Mouse (Mus musculus): Measurements from ENCODE around the gene Bmpr1a. TPM values are rescaled to one million over a fixed set of nuclear protein-coding genes. Genes with fewer than 3 reads are reported as not detected.

The Bmpr1a gene
- polyA plus RNA-seq, 1 experiment from 2014 or later, result 23.4 TPM

DNA sequence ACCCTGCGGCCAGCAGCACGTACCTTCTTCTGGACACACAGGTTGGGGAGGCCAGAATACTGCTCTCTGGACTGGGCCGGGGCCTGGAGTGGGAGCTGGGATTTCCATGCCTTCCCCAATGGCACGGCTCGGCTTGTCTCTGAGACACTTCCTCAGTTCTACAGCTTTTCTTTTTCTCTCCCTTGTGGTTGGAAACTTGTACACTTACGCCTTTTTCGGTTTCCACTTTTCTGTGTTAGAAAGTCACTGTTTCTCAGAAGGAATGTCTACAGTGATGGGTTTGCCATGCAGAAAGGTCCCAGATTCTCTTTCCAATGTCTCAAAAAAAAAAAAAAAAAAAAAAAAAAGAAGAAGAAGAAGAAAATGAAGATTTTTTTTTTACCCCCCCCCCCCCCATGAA, 99.7 kb downstream of the Bmpr1a start:
- H3K27ac ChIP-seq (replicated peaks), result no peak overlapping the region

DNA sequence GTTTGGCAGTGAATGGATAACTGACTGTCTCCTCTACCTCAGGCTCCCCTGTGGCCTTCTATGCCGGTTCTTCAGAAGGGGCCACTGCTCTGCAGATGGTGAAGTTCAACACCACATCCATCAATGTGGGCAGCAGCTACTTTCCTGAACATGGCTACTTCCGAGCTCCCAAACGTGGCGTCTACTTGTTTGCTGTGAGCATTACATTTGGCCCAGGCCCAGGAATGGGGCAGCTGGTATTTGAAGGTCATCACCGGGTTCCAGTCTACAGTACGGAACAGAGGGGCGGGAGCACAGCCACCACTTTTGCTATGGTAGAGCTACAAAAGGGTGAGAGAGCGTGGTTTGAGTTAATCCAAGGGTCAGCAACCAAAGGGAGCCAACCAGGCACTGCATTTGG, 100.3 kb downstream of the Bmpr1a start:
- Histone ChIP-seq H3K27ac (replicated peaks) (no peak overlapping the region), H3K9ac (replicated peaks) (no peak overlapping the region), H3K27me3 (no peaks in the 10 kb centered on the region), H3K4me2 (replicated peaks) (no peak overlapping the region), H3K4me1 (no peaks in the 10 kb centered on the region), H3K36me3 (peaks cover 24% of the 10 kb centered on the region; the same call in 1 of the 2 replicates), H3K9me3 (no peaks in the 10 kb centered on the region), H3K4me3 (no peak overlapping the region)
- WGBS, result 84% methylated on average over 8 of the region's 8 CpGs
- no peak for ATAC-seq (replicated peaks)

More for the DNA sequence above, 99.7 kb downstream of the Bmpr1a start:
- Histone ChIP-seq H3K36me3 (peaks cover 28% of the 10 kb centered on the region; the same call in 1 of the 2 replicates), H3K9ac (replicated peaks) (no peak overlapping the region), H3K4me2 (replicated peaks) (no peak overlapping the region), H3K4me3 (no peak overlapping the region), H3K4me1 (no peaks in the 10 kb centered on the region), H3K27me3 (no peaks in the 10 kb centered on the region), H3K9me3 (no peaks in the 10 kb centered on the region)
- 94% methylated on average over 7 of the region's 7 CpGs for WGBS
- no peak for ATAC-seq (replicated peaks)

DNA sequence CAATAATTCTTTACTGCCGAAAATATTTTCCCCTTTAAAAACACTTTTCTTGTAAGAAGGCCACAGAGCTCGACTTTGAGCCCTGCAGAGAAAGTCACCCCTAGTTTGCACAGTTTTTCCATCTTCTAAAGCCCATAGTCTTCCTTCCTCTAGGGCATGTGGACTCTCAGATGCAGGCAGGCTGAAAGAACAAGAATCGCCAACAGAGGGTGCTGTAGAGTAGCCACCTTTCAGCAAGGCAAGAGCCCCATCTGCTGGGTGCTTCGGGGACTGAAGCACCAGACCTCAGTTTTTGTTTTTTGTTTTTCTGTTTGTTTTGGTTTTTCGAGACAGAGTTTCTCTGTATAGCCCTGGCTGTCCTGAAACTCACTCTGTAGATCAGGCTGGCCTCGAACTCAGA, 102.0 kb downstream of the Bmpr1a start:
- Histone ChIP-seq H3K4me1 (no peaks in the 10 kb centered on the region), H3K4me3 (no peak overlapping the region), H3K36me3 (peaks cover 18% of the 10 kb centered on the region; the same call in 1 of the 2 replicates), H3K27me3 (no peaks in the 10 kb centered on the region), H3K9me3 (no peaks in the 10 kb centered on the region), H3K4me2 (replicated peaks) (no peak overlapping the region), H3K9ac (replicated peaks) (no peak overlapping the region), H3K27ac (replicated peaks) (no peak overlapping the region)
- 58% methylated on average over 6 of the region's 6 CpGs for WGBS
- ATAC-seq (replicated peaks), result no peak

DNA sequence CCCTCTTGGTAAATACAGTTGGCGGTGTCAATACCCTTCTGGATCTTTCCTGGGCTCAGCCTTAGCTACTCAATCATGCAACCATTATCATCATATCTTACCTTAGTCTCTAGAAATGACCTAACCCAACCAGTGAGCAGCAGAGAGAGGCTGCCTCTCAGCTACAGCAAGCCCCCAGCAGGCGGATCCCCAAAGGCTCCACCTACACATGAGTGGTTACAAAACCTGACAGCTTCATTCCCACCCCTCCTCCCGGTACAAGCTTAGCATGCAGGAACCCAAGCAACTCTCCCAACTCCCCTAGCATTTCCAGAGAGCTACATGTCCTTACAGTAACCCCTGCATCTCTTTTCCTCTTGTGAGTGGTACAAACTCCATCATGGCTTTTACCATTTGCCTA, 103.1 kb downstream of the Bmpr1a start:
- 92% methylated on average over 3 of the region's 3 CpGs for WGBS
- Histone ChIP-seq H3K9me3 (no peaks in the 10 kb centered on the region), H3K4me1 (no peaks in the 10 kb centered on the region), H3K36me3 (peaks cover 12% of the 10 kb centered on the region; the same call in 1 of the 2 replicates), H3K9ac (replicated peaks) (no peak overlapping the region), H3K27me3 (no peaks in the 10 kb centered on the region), H3K27ac (replicated peaks) (no peak overlapping the region), H3K4me2 (replicated peaks) (no peak overlapping the region), H3K4me3 (no peak overlapping the region)
- ATAC-seq (replicated peaks), result no peak

DNA sequence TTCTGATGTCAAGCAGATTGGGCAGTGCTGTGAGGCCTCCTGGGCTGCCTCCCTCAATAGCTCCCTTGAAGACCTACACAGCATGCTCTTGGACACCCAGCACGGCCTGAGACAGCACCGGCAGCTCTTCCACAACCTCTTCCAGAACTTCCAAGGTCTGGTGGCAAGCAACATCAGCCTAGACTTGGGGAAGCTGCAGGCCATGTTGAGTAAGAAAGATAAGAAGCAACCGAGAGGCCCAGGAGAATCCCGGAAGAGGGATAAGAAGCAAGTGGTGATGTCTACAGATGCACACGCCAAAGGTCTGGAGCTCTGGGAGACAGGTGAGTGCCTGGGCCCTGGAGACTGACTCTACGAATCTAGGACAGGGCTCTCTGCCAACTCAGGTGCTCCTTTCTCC, 103.8 kb downstream of the Bmpr1a start:
- Histone ChIP-seq H3K4me1 (no peaks in the 10 kb centered on the region), H3K27ac (replicated peaks) (no peak overlapping the region), H3K9me3 (no peaks in the 10 kb centered on the region), H3K9ac (replicated peaks) (no peak overlapping the region), H3K27me3 (no peaks in the 10 kb centered on the region), H3K36me3 (peaks cover 12% of the 10 kb centered on the region; the same call in 1 of the 2 replicates), H3K4me2 (replicated peaks) (no peak overlapping the region), H3K4me3 (no peak overlapping the region)
- no peak for ATAC-seq (replicated peaks)
- 94% methylated on average over 6 of the region's 6 CpGs for WGBS

DNA sequence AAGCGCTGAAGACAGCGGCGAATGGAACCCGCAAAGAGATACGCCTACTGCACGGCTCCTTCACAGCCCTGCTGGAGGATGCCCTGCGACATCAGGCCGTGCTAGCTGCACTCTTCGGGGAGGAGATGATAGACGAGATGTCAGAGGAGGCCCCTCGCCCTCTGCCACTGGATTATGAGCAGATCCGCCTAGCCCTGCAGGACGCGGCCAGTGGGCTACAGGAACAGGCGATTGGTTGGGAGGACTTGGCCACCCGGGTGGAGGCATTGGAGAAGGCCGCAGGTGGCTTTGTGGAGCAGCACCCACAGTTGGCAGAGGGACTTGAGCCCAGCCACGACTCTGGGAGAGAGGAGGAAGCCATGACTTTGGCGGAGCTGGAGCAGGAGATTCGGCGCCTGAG, 104.2 kb downstream of the Bmpr1a start:
- Histone ChIP-seq H3K4me2 (replicated peaks) (no peak overlapping the region), H3K9ac (replicated peaks) (no peak overlapping the region), H3K27ac (replicated peaks) (no peak overlapping the region), H3K9me3 (no peaks in the 10 kb centered on the region), H3K4me3 (no peak overlapping the region), H3K27me3 (no peaks in the 10 kb centered on the region), H3K36me3 (peaks cover 12% of the 10 kb centered on the region; the same call in 1 of the 2 replicates), H3K4me1 (no peaks in the 10 kb centered on the region)
- no peak for ATAC-seq (replicated peaks)
- WGBS, result 92% methylated on average over 21 of the region's 21 CpGs

DNA sequence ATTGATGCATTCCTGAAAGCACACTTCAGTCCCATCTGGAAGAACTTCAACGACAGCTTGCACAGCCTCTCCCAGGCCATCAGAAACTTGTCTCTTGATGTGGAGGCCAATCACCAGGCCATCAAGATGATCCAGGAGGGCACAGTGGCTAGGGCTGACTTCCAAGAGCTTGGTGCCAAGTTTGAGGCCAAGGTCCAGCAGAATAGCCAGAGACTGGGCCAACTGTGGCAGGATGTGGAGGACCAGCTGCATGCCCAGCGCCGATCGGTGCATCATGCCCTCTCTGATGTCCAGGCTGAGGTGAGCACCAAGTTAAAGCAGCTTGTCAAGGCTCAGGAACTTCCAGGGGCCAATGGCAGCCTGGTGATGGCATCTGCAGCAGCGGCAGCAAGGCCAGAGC, 105.3 kb downstream of the Bmpr1a start:
- H3K9ac ChIP-seq (replicated peaks), result no peak overlapping the region
- 93% methylated on average over 5 of the region's 5 CpGs for WGBS
- H3K4me2 ChIP-seq (replicated peaks), result no peak overlapping the region
- ATAC-seq (replicated peaks), result no peak
- H3K36me3 ChIP-seq, result peaks cover 12% of the 10 kb centered on the region; the same call in 1 of the 2 replicates
- H3K27me3 ChIP-seq, result no peaks in the 10 kb centered on the region
- H3K4me3 ChIP-seq, result no peak overlapping the region
- no peaks in the 10 kb centered on the region for H3K4me1 ChIP-seq
- H3K9me3 ChIP-seq, result no peaks in the 10 kb centered on the region
- no peak overlapping the region for H3K27ac ChIP-seq (replicated peaks)

DNA sequence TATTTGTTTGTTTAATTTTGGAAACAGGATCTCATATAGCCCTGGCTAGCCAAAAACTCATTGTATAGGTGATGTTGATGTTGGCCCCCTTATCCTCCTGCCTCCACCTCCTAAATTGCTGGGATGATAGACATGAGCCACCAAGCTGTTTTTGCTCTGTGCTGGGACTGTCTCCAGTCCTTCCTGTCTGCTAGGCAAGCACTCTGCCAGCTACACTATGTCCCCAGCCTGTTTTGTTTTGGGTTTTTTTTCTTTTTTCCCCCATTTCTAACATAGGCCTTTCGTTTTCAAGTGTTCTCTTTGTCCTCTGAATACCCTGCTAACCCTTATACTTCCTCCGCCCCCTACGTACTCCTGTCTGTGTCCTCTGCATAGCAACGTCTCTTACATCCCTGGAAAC, 109.8 kb downstream of the Bmpr1a start:
- H3K4me2 ChIP-seq (replicated peaks), result no peak overlapping the region
- ATAC-seq (replicated peaks), result 0 out of 2 replicates have a peak, but pooled peaks have one; percentile 35
- 51% methylated on average over 4 of the region's 4 CpGs for WGBS

DNA sequence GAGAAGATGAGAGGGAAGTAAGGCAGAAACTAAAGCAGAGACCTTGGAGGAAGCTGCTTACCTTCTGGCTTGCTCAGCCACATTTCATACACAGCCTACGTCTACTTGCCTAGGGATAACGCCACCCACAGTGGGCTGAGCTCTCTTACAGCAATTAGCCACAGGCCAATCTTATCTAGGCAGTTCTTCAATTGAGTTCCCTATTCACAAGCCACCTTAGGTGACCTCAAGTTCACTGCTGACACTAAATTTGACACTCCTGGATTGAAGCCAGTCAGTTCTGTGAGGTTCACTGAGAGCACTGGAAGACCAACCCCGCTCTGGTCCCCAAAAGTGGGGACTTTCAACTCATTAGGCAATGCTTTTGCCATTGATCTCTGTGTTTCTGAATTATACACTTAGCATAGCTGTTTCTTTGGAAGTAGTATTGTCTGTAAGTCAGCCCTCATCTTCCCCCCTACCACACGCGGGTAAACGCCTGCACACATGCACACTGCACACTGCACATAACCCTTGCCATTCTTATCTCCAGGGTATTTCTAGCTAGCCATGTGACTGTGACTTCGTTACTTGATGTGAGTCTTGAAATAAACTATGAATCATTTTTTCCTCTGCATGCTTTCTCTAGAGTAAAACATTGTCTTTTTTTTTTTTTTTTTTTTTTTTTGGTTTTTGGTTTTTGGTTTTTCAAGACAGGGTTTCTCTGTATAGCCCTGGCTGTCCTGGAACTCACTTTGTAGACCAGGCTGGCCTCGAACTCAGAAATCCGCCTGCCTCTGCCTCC, 120.0 kb downstream of the Bmpr1a start:
- H3K4me2 ChIP-seq (replicated peaks), result no peak overlapping the region
- no peak overlapping the region for H3K27ac ChIP-seq (replicated peaks)
- no peak overlapping the region for H3K9ac ChIP-seq (replicated peaks)
- no peak overlapping the region for H3K4me3 ChIP-seq
- peaks cover 10% of the 10 kb centered on the region; the same call in 1 of the 2 replicates for H3K4me1 ChIP-seq
- H3K9me3 ChIP-seq, result no peaks in the 10 kb centered on the region
- no peaks in the 10 kb centered on the region for H3K27me3 ChIP-seq
- ATAC-seq (replicated peaks), result no peak
- H3K36me3 ChIP-seq, result no peaks in the 10 kb centered on the region
- 91% methylated on average over 9 of the region's 9 CpGs for WGBS

More for the DNA sequence above, 109.8 kb downstream of the Bmpr1a start:
- Histone ChIP-seq H3K4me1 (no peaks in the 10 kb centered on the region), H3K27me3 (no peaks in the 10 kb centered on the region), H3K36me3 (no peaks in the 10 kb centered on the region), H3K4me3 (no peak overlapping the region), H3K27ac (replicated peaks) (no peak overlapping the region), H3K9me3 (no peaks in the 10 kb centered on the region), H3K9ac (replicated peaks) (no peak overlapping the region)

DNA sequence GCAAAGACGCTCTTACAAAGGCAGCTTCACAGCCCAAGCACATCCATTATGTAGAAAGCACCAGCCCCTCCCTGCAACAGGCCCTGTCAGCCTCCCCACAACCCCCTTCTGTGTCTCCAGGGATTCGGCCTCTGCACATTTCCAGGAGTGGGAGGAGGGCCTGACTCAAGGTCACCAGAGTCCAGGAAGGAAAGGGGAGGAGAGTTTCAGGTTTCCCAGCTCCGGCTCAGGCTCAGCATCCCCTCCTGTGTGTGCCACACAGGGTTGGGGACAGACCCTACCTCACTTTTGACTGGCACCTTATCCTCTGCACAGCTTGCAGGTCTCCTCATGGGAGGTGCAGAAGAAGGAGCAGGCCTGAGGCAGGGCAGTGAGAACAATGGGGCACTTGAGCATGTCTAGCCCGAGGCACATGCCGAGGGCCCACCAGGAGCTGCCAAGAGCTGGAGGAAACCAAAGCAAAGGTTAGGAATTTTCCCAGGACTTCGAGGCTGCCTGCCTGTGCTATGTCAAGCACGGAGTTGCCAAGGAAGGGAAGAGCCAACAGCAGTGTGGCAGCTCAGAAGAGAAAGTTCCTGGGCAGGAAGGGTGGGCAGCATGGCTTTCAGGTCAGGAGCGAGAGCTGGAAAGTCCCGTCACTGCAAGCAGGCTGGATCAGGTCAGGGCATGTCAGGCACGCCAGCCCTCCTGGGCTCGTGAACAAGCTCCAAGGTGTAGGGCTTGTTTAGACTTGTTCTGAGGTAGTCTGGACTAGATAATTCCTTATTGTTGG, 124.4 kb downstream of the Bmpr1a start:
- WGBS, result 36% methylated on average over 11 of the region's 11 CpGs
- Histone ChIP-seq H3K4me3 (no peak overlapping the region), H3K9me3 (no peaks in the 10 kb centered on the region), H3K4me1 (peaks cover 10% of the 10 kb centered on the region; the same call in 1 of the 2 replicates), H3K9ac (replicated peaks) (no peak overlapping the region), H3K27ac (replicated peaks) (no peak overlapping the region; the same call in 1 of the 2 replicates), H3K4me2 (replicated peaks) (no peak overlapping the region), H3K36me3 (no peaks in the 10 kb centered on the region), H3K27me3 (no peaks in the 10 kb centered on the region)
- ATAC-seq (replicated peaks), result peak; percentile 40; the same call in 1 of the 2 replicates

DNA sequence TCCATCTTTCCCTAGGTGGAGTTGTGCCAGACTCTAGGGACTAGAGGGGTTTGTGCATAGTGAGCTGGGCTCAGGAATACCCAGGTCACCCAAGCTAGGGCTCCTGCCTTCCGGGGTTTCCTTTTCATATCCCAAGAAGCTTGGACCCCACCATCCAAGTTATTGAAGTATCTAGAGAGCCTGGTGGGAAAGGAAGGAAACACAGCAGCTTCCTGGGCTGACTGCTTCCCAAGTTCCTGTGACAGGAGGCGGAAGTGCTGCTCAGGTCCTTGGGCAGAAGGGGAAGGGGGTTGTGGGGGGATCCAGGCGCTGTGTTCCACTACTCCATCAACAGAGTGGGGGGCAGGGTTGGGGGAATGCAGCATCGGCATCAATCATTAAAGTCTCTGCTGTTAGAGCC, 126.0 kb downstream of the Bmpr1a start:
- Histone ChIP-seq H3K4me2 (replicated peaks) (no peak overlapping the region), H3K4me3 (no peak overlapping the region), H3K9ac (replicated peaks) (no peak overlapping the region), H3K4me1 (peaks cover 10% of the 10 kb centered on the region; the same call in 1 of the 2 replicates), H3K27ac (replicated peaks) (no peak overlapping the region), H3K9me3 (no peaks in the 10 kb centered on the region), H3K36me3 (no peaks in the 10 kb centered on the region), H3K27me3 (no peaks in the 10 kb centered on the region)
- no peak for ATAC-seq (replicated peaks)
- WGBS, result 87% methylated on average over 4 of the region's 4 CpGs

DNA sequence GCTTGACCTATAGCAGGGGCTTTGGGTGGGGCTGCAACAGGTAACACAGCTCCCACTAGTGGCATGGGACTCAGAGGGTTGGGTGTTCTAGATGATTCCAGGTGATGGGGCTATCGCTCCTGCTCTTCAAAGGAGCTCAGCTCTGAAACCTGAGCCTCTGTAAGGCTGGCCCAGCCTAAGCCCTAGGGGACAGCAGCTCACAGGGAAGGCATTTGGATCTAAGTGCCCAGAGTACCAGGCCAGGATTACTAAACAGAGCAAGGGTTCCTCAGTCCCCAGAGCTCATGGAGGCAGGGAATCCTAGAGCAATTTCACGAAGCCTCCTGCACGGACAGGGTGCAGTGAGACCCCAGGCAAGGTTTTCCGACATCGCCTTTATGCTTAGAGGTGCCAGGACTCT, 127.2 kb downstream of the Bmpr1a start:
- Histone ChIP-seq H3K9me3 (no peaks in the 10 kb centered on the region), H3K4me3 (no peak overlapping the region), H3K27me3 (no peaks in the 10 kb centered on the region), H3K36me3 (no peaks in the 10 kb centered on the region), H3K4me2 (replicated peaks) (no peak overlapping the region), H3K27ac (replicated peaks) (no peak overlapping the region), H3K9ac (replicated peaks) (no peak overlapping the region), H3K4me1 (peaks cover 10% of the 10 kb centered on the region; the same call in 1 of the 2 replicates)
- WGBS, result 84% methylated on average over 5 of the region's 5 CpGs
- no peak for ATAC-seq (replicated peaks)

Data from forebrain, embryonic 15.5 days (tissue).